Mouse (Mus musculus): ENCODE results near the gene Hid1.

Hid1 gene

DNA sequence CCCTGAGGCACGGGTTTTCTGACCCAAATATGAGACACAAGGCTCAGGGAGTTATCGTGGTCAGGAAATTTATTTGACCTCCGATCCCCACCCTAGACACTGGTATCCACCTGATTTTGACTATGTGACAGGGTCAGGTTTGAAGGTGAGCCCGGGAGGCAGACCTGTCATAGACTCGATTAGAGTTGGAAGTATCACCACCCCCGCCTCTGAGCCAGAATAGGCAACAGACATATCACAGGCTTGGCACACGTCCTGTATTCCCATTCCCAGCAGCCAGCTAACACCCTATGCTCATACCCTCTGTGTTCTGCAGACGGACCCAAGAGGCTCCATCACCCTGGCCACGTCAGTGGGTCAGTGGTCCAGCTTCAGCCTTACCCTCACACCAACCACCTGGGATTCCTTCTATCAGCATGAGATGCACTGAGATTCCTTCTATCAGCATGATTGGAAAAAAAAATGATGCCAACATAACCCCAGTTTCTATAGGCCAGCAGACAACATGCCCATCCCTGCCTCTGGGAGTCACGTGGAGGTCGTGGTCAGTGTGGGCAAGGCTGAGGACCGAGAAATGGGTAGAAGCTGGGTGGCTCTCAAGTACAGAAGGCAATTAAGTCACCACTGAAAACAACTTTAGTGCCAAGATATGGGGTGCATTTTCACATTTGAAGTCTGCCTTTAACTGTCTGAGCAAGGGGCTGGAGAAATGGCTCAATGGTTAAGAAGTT lies 7.3 kb upstream of the Hid1 start:
- no peak for DNase-seq (ENCODE audit: low spot score)

DNA sequence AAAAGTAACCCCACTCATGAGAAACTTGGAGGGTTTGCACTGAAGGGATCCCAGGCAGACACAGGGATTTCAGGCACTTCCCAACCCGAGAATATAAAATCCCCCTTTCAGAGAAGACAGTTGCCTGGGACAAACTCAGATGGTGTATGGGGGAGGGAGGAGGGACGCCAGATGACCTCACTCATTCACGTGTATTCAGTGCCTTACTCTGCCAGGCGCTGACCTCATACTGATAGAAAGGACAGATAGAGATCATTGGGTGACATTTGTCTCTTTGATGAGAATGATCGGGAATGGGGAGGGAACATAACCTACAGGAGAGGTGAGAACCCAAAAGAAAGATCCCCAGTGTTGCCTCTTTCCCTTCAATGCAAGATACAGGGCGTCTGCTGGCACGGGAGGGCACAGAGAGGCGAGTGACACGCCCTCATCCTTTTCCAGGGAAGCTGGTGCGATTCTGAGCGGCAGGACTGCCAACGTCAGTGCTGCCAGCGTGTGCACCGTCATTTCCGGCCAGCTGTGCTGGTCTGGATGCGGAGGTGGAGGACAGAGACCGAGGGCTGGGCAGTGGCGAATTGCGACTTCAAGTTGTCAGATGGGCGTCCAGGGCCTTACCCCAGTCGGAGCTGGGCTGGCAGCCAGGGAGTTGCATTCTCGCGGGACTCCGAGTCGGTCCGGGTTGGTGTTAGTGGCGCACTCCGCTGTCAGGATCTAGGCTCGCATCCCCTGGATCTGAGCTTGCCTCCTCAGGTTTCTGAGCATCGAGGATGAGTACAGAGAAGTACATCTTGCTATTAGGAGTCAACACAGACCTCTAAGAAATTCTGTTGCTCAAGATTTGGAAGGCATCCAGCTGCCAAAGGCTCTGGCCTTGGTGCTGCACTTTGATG lies 6.5 kb upstream of the Hid1 start:
- DNase-seq (ENCODE audit: low spot score) = peak; percentile 80

DNA sequence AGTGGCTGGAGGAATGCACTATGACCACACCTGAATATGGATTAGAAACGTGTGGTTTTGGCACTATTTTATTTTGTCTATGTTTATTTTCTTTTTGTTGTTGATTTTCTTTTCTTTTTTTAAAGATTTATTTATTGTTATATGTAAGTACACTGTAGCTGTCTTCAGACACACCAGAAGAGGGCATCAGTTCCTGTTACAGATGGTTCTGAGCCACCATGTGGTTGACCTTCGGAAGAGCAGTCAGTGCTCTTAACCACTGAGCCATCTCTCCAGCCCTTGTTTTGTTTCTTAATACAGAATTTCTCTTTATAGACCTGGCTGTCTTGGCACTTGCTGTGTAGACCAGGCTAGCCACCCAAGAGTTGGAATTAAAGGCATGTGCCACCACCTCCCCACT lies 5.2 kb upstream of the Hid1 start:
- DNase-seq (ENCODE audit: low spot score) = no peak

DNA sequence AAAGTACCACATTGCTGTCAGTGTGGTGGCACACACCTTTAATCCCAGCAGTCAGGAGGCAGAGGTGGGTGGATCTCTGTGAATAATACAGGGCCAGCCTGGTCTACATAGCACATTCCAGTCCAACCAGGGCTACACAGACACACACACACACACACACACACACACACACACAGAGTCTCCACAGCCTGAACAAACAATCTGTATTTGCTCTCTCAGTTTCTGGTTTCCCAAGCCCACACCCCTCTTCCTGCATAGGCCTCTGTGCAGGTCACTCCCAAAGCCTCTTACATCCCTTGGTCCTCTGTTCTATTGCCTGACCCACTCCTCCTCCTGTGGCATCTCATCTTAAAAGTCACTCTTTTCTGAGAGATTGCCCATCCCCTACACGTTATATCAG lies 4.5 kb upstream of the Hid1 start:
- no peak for DNase-seq (ENCODE audit: low spot score)

DNA sequence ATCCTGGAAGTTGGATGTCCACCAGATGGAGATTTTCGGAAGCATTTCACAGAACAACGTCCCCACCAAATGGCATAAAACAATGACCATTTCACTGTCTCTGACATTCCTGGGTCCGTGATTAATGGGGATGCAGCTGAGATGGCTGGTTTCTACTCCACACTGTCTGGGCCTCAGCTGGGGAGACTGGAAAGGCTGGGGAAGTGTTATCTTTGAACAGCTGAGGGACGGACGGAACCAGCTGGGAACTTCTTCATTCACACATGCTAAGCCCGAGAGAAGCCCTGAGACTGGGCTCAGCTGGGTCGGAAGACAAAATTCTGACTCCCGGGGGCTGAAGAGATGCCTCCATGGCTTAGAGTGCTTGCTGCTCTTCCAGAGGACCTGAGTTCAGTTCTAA lies 3.8 kb upstream of the Hid1 start:
- DNase-seq (ENCODE audit: low spot score) = no peak

DNA sequence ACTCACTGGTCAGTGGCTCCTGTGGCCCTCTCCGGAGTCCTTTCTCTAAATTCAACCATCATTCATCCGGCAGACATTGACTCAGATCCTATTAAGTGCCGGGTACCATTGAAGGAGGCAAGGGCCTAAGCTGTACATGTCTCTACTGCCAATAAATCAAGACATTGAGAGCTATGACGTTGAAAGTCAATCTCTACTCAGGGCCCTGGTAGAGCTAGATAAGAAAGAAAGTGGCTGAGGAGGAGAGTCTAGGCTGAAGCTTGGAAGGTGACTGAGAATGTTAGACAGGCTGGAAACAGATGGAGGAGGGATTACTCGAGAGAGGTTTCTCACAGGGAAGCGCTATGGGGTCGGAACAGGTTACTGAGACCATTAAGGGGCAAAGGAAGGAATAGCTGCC lies 2.8 kb upstream of the Hid1 start:
- DNase-seq (ENCODE audit: low spot score) = no peak

DNA sequence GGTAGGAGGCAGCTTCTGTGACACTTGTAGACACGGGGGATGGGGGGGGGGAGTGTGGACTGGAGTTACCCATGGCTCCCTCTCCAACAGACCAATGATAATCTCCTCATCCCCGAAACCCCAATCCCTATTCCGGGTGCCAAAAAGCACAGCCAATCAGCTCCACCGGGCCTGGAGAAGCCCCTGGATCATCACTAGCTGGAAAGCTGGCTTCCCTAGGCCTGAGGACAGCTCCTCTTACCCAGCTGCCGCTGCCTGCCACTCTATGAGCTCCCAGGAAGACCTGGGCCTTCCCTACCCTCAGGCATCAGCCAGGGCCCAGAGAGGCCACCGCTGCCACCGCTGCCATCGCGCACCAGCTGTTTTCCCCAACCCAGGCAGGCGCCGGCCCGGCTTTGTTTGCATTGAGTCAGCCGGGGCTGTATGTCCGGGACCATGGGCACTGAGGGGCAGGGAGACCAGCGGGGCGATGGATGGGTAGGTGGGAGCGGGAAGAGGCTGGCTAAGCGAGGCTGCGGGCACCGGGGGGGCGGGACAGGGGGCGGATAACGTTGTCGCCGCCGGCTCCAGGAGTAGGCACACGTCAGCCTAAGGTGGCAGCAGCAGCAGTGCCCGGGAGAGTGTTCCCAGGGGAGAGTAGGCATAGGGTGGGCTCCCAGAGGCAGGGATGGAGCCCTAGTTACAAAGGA lies 706 bp downstream of the Hid1 start:
- no peak for DNase-seq (ENCODE audit: low spot score)

DNA sequence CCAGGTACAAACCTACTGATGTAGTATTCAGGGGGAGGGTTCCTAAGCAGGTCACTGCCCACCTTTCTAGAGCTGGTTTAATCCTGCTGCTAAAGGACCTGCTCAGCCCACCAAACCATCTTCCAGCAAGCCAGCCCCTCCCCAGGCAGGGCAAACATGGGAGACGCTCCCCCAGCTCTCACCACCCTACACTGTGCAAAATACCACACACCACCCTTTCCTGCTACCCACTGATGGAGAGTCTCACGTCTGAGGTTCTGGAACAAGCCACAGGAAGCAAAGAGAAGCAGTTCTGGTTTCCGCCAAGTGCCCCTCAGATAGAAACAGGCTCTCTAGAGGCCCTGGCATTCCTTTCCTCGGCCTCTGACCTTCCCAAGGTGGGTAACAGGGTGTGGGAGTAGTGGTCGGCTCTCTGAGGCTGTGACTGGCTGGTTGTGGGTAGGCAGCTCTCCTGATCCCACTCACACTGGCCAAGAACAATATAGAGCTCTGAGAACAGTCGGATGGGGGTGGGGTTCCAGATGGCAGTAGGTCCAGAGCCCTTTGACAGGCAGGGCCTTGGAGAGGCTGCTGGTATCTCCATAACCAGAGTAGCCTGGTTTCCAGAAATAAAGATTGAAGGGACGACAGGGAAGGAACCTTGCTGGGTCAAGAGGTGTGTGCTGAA lies 1.4 kb downstream of the Hid1 start:
- no peak for DNase-seq (ENCODE audit: low spot score)

DNA sequence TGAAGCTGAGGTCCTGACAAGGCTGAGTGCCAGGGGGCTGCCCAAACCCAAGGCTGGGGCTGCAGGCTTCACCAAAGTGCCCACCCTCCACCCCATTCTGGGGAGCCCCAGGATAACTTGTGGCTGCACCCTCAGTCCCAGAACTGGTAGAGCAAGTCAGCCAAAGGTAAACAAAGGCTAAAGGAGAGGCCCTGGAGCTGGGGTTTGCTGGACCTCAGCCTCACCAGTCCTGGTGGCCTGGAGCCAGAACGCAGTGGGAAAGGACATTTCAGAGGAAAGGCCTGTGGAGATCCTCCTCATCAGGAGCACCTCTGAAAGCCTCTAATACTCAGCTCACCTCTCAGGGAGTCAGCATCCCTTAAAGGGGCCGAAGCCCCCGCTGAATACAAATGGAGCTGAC lies 3.4 kb downstream of the Hid1 start:
- DNase-seq (ENCODE audit: low spot score) = no peak

DNA sequence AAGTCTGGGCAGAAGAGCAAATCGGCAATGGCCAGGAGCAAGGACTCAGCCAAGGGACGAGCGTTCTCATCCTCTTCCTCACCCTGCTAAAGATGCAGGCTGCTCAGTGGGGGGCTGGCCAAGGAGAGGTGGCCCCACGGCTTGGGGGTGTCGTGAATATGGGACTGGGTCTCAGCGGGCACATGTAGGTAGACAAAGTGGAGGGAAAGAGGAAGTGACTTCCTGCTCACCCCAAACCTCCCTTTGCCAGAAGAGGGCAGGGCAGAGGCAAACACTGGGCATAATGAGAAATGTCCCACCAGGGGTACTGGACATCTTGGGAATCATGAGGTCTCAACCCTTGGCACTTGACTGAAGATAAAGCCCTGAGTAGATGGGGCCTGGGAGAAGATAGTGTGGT lies 7.8 kb downstream of the Hid1 start:
- no peak for DNase-seq (ENCODE audit: low spot score)

DNA sequence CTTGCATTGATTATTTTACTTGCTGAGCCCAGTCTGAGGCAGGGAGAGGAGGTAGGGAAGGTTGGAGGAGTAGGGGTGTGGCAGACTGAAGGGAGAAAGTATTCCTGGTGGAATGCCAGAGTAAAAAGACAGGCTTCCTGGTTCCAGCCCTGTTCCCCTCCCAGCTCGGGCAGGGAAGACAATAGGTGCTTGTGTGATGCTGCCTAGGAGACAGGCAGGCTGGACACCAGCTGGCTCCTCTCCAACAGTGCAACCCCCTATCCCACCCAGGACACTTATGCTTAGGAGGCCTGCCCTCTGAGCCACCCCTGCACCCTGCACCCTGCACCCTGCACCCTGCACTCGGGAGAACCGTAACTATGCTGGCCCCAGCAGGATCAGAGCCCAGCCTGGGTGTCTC lies 8.3 kb downstream of the Hid1 start:
- no peak for DNase-seq (ENCODE audit: low spot score)

DNA sequence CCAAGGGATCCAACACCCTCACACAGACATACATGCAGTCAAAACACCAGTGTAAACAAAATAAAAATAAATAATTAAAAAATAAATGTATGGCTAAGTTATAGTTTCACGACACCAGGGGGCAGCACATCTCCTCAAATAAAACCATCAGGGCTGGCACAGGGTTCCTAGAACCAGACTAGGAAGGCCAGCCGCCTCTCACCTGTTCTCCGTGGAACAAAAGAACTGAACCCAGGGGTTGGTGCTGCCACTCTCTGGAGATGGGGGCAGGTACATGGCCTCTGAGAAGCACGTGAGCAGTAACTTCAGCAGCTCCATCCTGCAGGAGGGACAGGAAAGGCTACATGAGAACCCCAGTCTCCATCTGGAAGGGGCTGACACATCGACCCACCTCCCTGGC lies 9.1 kb downstream of the Hid1 start:
- peak; percentile 84 for DNase-seq (ENCODE audit: low spot score)

DNA sequence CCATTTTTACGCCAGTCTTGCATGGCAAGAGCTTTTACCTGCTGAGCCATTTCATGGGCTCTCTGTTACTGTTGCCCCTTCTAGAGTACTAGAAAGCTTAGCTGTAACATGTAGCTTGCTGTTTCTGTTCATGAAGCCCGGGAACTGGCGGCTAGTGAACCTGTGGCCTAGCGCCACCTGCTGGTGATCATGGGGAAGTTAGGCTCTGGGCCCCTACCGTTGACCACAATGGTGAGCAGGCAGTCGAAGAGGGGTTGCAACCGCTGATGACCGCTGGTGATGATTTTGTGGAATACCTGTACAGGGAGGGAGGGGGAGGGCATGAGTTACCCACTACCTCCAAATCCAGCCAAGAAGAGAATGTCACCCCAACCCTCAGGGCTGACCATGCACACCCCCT lies 13.4 kb downstream of the Hid1 start:
- DNase-seq (ENCODE audit: low spot score) = peak; percentile 86

DNA sequence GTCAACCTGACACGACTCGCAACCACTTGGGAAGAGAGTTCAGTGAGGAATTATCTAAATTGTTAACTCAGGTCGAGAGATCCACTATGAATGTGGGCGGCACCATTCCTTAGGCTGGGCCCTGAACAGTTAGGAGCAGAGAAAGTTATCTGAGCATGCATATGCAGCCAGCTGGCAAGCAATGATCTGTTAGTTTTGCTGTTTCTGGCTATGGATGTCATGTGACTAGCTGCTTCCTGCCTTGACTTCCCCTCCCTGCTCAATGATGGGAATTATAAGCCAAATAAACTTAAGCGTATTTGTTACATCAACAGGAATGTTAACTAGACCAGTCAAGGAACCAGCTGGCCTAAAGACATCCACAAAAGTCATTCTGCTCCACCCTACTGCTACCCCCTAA lies 14.2 kb downstream of the Hid1 start:
- no peak for DNase-seq (ENCODE audit: low spot score)

DNA sequence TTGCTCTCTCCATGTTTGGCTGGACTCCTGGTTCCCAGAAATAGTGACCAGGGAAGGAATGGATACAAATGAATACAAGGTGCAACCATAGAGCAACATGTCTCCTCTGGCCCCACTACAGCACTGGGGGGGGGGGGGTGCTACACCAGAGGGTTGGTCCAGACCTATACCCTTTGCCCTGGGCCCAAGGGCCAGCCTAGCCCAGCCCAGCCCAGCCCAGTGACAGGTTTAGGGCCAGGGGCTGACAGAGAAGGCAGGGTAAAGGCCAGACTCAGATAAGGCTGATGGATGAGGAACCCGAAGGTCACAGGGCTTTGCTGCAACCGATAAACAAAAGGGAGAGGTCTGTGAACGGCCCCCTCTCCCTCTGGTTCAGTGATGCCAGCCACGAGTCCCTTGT lies 17.6 kb downstream of the Hid1 start:
- DNase-seq (ENCODE audit: low spot score) = no peak

DNA sequence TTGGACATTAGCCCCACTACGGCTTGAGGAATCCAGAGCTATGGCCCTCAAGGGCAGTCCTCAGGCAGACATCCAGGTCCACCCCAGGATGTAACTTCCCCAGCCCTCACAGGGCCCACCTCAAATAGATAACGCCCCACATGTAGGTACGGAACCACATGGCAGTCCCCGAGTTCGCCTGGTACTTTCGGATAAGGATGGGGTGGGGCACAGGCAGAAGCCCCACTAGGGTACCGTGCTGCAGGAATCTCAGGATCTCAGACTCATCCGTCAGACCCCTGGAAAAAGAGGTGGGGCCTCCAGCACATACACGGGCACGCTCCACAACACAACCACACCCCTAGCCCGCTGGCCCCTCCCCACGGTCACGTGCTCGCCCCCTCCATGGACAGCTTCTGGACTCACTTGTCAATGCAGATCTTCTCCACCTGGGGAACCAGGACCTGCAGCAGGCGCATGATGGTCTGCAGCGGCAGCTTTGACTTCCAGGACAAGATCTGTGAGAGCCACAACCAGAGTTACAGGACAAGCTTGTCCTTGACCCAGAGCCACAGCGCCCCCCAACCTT lies 18.8 kb downstream of the Hid1 start:
- DNase-seq (ENCODE audit: low spot score) = no peak

DNA sequence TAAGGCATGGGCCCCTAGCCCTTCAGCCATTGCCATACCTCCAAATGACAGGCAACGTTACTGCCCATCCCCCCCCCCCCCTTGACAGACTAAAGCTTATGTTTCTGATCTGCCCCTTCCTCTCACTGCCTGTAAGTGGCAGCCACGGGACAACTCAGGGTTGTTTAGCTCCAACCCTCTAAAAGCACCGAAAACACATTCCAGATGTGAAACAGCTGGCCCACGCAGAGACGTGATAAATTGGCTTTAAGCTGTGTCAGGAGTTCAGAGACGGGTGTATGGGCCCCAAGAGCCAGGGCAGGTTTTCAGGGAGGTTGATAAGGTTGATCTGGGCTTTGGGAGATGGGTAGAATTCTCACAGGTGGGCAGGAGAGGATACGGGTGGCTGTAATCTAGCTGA lies 22.0 kb downstream of the Hid1 start:
- DNase-seq (ENCODE audit: low spot score) = no peak

DNA sequence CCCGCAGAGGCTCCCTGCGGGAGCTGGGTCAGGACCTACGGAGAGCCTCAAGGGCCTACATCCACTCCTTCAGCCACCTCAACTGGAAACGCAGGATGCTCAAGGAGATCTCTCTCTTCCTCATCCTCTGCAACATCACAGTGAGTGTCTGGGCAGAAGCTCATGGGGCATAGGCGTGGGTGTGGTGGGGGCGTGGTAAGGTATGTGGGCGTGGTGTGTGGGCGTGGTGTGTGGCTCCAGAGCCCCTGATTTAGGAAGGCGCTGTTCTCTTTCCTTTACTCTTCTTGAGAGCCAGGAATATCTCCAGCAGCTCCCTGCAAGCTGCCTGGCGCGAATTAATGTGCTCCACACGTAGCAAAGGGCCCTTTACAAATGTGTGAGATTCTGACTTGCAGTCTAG lies 22.6 kb downstream of the Hid1 start:
- DNase-seq (ENCODE audit: low spot score) = no peak

DNA sequence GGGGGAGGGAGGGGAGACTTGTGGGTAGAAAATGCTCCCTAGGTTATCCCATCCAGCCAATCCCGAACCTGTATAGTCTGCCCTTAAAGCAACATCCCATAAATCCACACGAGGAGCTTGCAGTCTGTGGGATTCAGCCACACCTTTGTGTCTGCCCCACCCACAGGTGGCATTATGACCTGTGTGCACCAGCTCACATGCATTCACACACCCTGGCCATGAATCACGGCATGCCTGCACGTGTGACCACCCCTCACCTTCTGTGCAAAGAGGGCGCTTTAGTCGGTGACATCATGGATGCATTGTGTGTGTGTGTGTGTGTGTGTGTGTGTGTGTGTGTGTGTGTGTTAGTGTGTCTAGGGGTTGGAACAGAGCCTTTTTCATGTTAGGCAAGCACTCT lies 25.7 kb downstream of the Hid1 start:
- no peak for DNase-seq (ENCODE audit: low spot score)

DNA sequence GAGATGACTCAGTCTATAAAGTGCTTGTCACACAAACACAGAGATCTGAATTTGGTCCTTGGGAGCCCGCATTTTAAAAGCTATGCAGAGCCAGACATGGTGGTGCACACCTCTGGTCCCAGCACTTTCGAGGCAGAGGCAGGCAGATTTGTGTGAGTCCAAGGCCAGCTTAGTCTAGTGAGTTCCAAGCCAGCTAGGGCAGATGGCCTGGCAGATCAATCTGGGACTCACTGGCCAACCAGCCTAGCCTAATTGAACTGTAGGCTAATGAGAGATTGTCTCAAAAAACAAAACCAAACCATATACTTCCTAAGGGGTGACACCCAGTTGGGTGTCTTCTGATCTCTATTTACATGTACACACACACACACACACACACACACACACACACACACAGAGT lies 26.3 kb downstream of the Hid1 start:
- DNase-seq (ENCODE audit: low spot score) = no peak

DNA sequence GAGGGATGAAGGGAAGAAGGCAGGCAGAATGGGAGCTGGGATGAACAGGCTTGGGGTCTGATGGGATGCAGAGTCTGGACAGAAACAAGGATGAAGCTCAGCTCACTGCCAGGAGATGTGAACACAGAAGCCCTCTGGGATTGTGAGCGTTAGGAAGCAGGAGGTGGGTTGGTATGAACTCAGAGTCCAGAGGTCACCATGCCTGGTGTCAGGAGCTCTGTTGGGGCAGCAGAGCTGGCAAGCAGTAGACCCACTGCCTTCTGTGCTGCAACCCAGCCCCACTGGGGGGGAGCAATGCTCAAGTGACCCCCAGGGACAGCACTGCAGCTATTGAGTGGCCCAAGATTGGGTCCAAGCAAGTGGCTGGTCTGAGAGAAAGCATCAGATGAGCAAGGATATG lies 29.7 kb downstream of the Hid1 start:
- no peak for DNase-seq (ENCODE audit: low spot score)

DNA sequence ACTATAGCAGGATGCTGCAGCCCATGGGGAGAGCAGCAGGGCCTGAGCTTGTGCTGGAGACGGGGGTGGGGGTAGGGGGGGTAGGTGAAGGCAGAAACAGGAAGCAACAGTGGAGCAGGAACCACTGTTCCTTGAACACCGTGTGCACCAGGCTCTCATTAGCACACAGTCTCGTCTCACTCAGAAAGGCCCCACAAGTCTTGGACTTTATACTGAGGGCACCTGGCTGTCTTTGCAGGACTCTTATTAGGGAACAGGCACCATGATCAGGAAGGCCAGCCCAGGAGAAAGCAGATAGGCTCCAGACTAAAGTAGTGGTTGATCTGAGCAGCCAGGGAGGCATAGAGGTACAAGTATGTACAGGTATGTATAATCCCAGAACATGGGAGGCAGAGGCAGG lies 30.2 kb downstream of the Hid1 start:
- no peak for DNase-seq (ENCODE audit: low spot score)
